Mouse (Mus musculus): ENCODE data around the gene Trpm2.

DNA sequence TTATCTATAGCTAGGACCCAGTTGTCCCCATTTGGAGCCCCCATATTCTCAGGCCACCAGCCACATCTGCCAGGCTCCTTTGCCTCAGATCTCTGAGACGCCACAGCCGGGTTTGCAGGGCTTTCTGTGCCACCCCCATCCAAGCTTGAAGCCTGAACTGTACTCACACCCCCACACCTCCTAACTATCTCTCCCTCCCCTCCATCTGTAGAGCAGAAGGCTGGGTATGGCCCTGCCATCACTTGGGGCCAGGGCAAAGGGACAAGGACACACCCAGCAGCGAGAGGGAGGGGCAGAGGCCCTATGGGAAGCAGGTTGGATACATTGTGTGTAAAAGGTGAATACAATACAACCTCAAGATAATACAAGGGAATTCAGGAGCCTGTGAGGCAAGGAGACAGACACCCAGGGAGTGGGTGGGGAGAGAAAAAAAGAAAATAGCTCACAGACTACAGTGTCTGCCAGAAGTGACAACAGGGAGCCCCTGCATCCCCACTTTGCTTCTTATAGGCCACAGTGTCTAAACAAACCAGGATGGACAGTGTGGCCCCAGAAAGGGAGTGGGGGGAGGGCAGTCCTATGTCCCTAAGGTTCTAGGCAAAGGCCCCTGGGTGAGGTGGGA lies 34.2 kb upstream of the Trpm2 start:
- no peak for TF ChIP-seq POLR2A (IDR thresholded peaks at IDR 0.05; ENCODE audit: extremely low read depth, insufficient read depth, low read length)
- TF ChIP-seq CTCF (IDR thresholded peaks at IDR 0.05; ENCODE audit: extremely low read depth, insufficient read depth, low read length): no peak
